Mouse (Mus musculus) liver, adult 2 months (tissue): Measurements from ENCODE around the gene Asb15. TPM values are rescaled to one million over a fixed set of nuclear protein-coding genes. Genes with fewer than 3 reads are reported as not detected.

Experiments used
- DNase-seq: peaks from one replicate; pipeline ENCODE4 v3.0.0-alpha.2; 2011; ENCODE audit warnings: low read depth, low spot score; ENCODE audit errors: extremely low read depth
- H3K27ac ChIP-seq: fragments of 200-500 bp; replicated peaks from 2 replicates; pipeline ENCODE4 v1.5.1; 2012; ENCODE audit warnings: low read depth, mild to moderate bottlenecking, control low read depth, inconsistent platforms, low read length; ENCODE audit not compliant: insufficient read depth
- H3K27me3 ChIP-seq: fragments of 200-500 bp; 2 replicates; pipeline ENCODE4 v1.6.1; 2012; ENCODE audit warnings: mild to moderate bottlenecking, moderate library complexity, low read length, inconsistent platforms; ENCODE audit not compliant: control insufficient read depth, insufficient read depth
- H3K36me3 ChIP-seq: fragments of 200-500 bp; 2 replicates; pipeline ENCODE4 v1.6.1; 2012; ENCODE audit warnings: low read length, inconsistent platforms; ENCODE audit not compliant: control insufficient read depth, insufficient read depth
- H3K4me1 ChIP-seq: fragments of 200-500 bp; 2 replicates; pipeline ENCODE4 v1.6.1; 2011; ENCODE audit warnings: low read length; ENCODE audit not compliant: control insufficient read depth, insufficient read depth
- H3K4me3 ChIP-seq: fragments of 200-500 bp; 2 replicates; pipeline ENCODE4 v1.5.1; 2011; ENCODE audit warnings: low read depth, mild to moderate bottlenecking, control low read depth, low read length, moderate library complexity; ENCODE audit not compliant: insufficient read depth
- H3K79me2 ChIP-seq: fragments of 200-500 bp; 2 replicates; pipeline ENCODE4 v1.6.1; 2012; ENCODE audit warnings: inconsistent platforms, mild to moderate bottlenecking, low read length, moderate library complexity; ENCODE audit not compliant: control insufficient read depth, insufficient read depth
- H3K9ac ChIP-seq: fragments of 200-500 bp; 2 replicates; pipeline ENCODE4 v1.6.1; 2012; ENCODE audit warnings: low read depth, mild to moderate bottlenecking, control low read depth, inconsistent platforms, low read length
- CTCF ChIP-seq: fragments of 200-500 bp; IDR thresholded peaks from 2 replicates; pipeline ENCODE4 v1.5.1; 2011; ENCODE audit warnings: low read depth, low read length, control low read depth
- POLR2A ChIP-seq: fragments of 200-500 bp; IDR thresholded peaks from 2 replicates; pipeline ENCODE4 v1.6.1; 2011; ENCODE audit warnings: low read length, control low read depth; ENCODE audit not compliant: insufficient read depth; ENCODE audit errors: extremely low read depth
- WGBS: fragments of 180-500 bp; shearing (Covaris S2); methylation state at CpG from one replicate; pipeline ENCODE4 v1.1.7; 2018; 5-methylcytosine and 5-hydroxymethylcytosine counted together
- polyA plus RNA-seq: library from polyadenylated mRNA; depleted of rRNA; stranded (reverse); fragments of >200 nt; gene quantifications from 2 replicates; pipeline ENCODE4 v1.2.3, GENCODE M21; 2012
- total RNA-seq: library from RNA; depleted of rRNA; stranded (reverse); fragments of >200 nt; gene quantifications from 2 replicates; pipeline ENCODE4 v1.2.3, GENCODE M21; 2014

Asb15 gene
- total and polyA plus RNA-seq, 2 experiments = not detected

GRCm38 (mm10) chr6:24540106-24540505 is 12.2 kb downstream of the Asb15 start:
- no peaks in the 10 kb centered on the region for H3K27me3 ChIP-seq
- H3K4me1 ChIP-seq = no peaks in the 10 kb centered on the region
- no peak overlapping the region for H3K9ac ChIP-seq
- TF ChIP-seq CTCF (no peak), POLR2A (no peak)
- DNase-seq = no peak
- no peak overlapping the region for H3K4me3 ChIP-seq
- H3K27ac ChIP-seq = no peak overlapping the region
- H3K79me2 ChIP-seq = no peaks in the 10 kb centered on the region
- WGBS = 68% methylated on average over 4 of the region's 4 CpGs
- no peaks in the 10 kb centered on the region for H3K36me3 ChIP-seq

GRCm38 (mm10) chr6:24542393-24542792 is 14.4 kb downstream of the Asb15 start:
- Histone ChIP-seq H3K9ac (no peak overlapping the region), H3K4me1 (no peaks in the 10 kb centered on the region), H3K27me3 (no peaks in the 10 kb centered on the region), H3K27ac (no peak overlapping the region), H3K36me3 (no peaks in the 10 kb centered on the region), H3K4me3 (no peak overlapping the region), H3K79me2 (no peaks in the 10 kb centered on the region)
- TF ChIP-seq CTCF (no peak), POLR2A (no peak)
- no peak for DNase-seq

- H3K4me1 ChIP-seq = no peaks in the 10 kb centered on the region
- H3K27ac ChIP-seq = no peak overlapping the region
- no peak for DNase-seq
- H3K9ac ChIP-seq = no peak overlapping the region
- WGBS = 76% methylated on average over 6 of the region's 6 CpGs
- no peak overlapping the region for H3K4me3 ChIP-seq
- H3K27me3 ChIP-seq = no peaks in the 10 kb centered on the region
- H3K79me2 ChIP-seq = no peaks in the 10 kb centered on the region
- no peaks in the 10 kb centered on the region for H3K36me3 ChIP-seq
- TF ChIP-seq CTCF = no peak
- no peak for TF ChIP-seq POLR2A
Observed at GRCm38 (mm10) chr6:24543119-24543591, 15.2 kb downstream of the Asb15 start.

- DNase-seq = peak; percentile 22
- Histone ChIP-seq H3K27me3 (no peaks in the 10 kb centered on the region), H3K9ac (no peak overlapping the region), H3K27ac (no peak overlapping the region), H3K4me1 (no peaks in the 10 kb centered on the region), H3K79me2 (no peaks in the 10 kb centered on the region), H3K36me3 (no peaks in the 10 kb centered on the region), H3K4me3 (no peak overlapping the region)
- TF ChIP-seq POLR2A = no peak
- no peak for TF ChIP-seq CTCF
- WGBS = 45% methylated on average over 1 of the region's 1 CpGs
Observed at GRCm38 (mm10) chr6:24546716-24547420, 18.9 kb downstream of the Asb15 start.

GRCm38 (mm10) chr6:24549801-24550200 is 21.9 kb downstream of the Asb15 start:
- no peak for DNase-seq
- Histone ChIP-seq H3K4me3 (no peak overlapping the region), H3K4me1 (no peaks in the 10 kb centered on the region), H3K27ac (no peak overlapping the region), H3K27me3 (no peaks in the 10 kb centered on the region), H3K79me2 (no peaks in the 10 kb centered on the region), H3K36me3 (no peaks in the 10 kb centered on the region), H3K9ac (no peak overlapping the region)
- 68% methylated on average over 2 of the region's 2 CpGs for WGBS
- TF ChIP-seq POLR2A = no peak
- TF ChIP-seq CTCF = no peak

- no peaks in the 10 kb centered on the region for H3K36me3 ChIP-seq
- no peak overlapping the region for H3K9ac ChIP-seq
- no peaks in the 10 kb centered on the region for H3K79me2 ChIP-seq
- no peak overlapping the region for H3K27ac ChIP-seq
- DNase-seq = no peak
- TF ChIP-seq CTCF (no peak), POLR2A (no peak)
- WGBS = 54% methylated on average over 7 of the region's 7 CpGs
- no peaks in the 10 kb centered on the region for H3K27me3 ChIP-seq
- H3K4me3 ChIP-seq = no peak overlapping the region
- H3K4me1 ChIP-seq = no peaks in the 10 kb centered on the region
Observed at GRCm38 (mm10) chr6:24552046-24552445, 24.1 kb downstream of the Asb15 start.
